Mouse (Mus musculus): Measurements from ENCODE around the gene Gm45194.

Gene Gm45194

GRCm38 (mm10) chrX:111891089-111891488, at the start of gene Gm45194:
Gm45194 (plus strand) TSS chrX:111891389.
- no peak for DNase-seq (ENCODE audit: low read depth)

DNA sequence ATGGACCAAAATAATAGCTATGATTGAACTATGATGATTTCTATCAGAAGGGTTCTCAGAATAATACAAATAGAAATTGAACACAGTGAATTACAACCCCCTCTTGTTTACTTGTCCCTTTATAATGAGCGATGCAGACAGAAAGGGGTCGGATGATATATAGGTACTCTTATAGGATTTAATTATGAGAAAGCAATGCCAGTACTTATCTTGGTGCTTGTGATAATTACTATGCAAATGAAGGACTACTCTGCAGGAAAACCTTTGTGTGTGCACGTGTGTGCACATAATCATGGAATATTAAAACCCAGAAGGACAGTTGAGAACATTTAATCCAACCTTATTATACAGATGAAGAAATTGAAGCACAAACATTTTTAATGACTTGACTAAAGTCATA, 35.3 kb upstream of the Gm45194 start:
- no peak for DNase-seq (ENCODE audit: low read depth)

DNA sequence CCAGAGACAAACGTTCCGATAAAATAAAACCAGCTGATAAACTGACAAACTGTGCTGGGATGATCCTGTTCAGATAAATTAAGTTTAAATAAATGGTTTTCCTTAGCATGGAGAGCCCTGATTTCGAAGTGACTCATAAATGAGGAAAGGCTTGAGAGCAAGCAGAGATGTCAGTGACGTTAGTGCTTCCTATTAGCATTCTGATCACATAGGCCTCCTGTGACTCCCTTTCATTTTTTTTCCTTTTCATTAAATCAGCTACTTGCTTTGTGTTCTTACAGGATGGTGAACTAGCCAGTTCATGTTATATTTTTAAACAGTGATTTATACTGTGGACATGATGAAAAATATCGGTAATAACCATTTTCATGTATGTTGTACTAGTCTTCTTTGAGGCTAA, 9.9 kb upstream of the Gm45194 start:
- no peak for DNase-seq (ENCODE audit: low read depth)

GRCm38 (mm10) chrX:111894321-111895050, 3.3 kb downstream of the Gm45194 start:
- no peak for DNase-seq (ENCODE audit: low read depth)

GRCm38 (mm10) chrX:111895084-111895779, 4.0 kb downstream of the Gm45194 start:
- DNase-seq (ENCODE audit: low read depth): no peak

DNA sequence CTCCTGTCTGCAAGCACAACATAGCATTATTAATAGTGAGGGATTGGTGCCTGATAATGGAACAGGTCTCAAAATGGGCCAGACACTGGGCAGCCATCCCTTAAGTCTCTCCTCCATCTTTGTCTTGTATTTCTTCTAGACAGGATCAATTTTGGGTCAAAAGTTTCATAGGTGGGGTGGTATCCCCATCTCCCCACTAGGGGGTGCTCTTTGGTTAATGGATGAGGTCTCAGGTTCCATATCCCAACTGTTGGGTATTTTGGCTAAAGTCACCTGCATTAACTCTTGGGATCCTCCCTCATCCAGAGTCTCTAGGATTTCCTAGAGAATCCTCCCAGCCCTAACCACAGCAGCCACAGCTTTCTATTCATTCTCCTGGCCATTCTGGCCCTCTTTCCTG, 26.2 kb downstream of the Gm45194 start:
- no peak for DNase-seq (ENCODE audit: low read depth)

GRCm38 (mm10) chrX:111960909-111961308, 69.7 kb downstream of the Gm45194 start:
- no peak for DNase-seq (ENCODE audit: low read depth)

DNA sequence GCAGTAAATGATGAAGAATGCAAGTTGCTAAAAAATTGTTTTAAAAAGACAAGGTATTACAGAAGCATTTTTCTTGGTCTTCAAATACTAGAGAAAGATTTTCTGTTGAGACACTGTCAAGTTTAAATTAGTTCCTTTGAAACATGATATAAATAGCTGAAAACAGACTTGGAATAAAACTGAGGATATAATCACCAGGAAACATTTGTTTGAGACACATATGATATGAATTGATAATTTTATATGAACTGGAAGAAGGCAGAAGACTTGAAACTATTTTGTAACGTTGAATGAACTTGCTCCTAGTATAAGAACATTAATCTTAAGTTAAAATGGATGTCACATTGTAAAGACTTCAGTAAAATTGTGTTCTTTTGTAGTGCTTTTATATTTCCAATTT, 108.5 kb downstream of the Gm45194 start:
- no peak for DNase-seq (ENCODE audit: low read depth)

DNA sequence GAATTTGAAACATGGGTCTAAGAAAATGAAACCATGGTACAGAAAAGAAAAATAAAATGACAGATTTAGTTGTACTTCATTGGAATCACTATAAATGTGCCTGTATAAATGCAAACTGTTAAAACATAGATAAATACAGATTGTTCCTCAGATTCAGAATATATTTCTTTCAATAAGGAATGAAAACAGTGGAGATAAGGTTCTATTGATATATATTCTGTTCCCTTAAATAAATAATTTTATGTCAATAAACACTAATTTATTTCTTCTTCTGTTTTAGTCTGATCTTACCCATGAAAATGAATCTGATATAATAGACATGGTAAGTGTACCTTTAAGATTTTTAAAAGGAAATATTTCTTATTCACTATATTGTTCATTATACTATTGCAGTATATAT, 119.5 kb downstream of the Gm45194 start, which contains the start of gene Tex16:
Gene Tex16, plus strand, starts transcription at position 301 of the 400 bp plus-strand sequence.
- DNase-seq (ENCODE audit: low read depth): no peak

DNA sequence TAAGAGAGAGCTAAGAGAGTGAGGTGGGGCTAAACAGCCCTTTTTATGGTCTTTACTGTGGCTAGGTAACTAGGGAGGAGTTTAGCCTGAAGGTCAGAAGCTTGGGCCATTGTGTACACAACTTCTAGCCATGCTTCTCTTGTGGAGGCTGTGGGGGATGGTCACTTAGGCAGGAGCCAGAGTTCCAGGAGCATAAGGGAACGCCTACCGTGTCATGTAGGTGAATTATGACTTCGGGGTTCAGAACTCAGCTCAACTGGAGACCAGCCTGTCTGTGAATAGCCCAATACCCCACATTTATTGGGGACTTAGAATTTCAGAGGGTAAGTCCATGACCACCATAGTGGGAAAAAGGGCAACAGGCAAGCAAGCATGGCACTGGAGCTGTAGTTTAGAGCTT, 347.6 kb downstream of the Gm45194 start, which contains the start of gene 4933403O08Rik:
Gene 4933403O08Rik, plus strand, starts transcription at position 301 of the 400 bp plus-strand sequence.
- no peak for DNase-seq (ENCODE audit: low read depth)

DNA sequence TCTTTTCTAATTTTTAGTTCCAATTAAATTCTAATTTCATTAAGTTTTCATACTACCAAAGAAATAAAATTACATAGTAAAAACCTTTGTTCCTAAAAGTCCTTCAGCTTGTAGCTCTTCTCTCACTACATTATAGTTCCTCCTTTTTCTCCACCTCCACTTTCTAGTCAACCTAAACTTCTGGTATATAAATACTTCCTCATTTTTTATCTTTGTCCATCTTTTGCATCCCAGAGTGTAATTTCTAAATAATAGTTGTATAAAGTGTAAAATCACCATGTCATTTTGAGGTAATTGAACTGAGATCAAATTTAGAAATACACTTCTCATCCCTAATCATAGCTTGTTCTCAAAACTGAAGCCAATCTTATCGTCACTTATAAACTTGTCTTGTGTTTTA, 351.7 kb downstream of the Gm45194 start:
- no peak for DNase-seq (ENCODE audit: low read depth)

GRCm38 (mm10) chrX:112255513-112255912, 364.3 kb downstream of the Gm45194 start:
- DNase-seq (ENCODE audit: low read depth): no peak

DNA sequence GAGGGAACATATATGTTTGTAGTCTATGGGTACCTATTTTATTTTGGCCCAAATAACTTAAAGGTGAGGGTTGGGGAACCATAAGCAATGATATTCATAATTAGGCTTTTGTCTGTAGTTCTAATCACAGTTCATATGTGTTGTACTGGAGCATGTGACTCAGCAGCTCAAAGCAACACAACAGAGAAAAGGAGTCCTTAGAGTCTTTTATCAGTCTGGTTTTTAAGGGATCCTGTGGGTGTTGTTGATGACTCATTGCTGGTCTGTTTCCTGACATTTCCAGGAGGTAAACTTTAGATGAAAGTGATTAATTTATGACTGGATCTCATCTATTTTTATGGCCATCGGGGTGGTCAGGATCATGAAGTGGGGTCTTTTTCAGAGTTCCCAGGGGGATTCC, 382.4 kb downstream of the Gm45194 start:
- DNase-seq (ENCODE audit: low read depth): no peak

All from naive thymus-derived CD4-positive, alpha-beta T cell, adult 2 months (primary cell).